Mouse (Mus musculus): Measurements from ENCODE around the gene Camk2g. TPM values are rescaled to one million over a fixed set of nuclear protein-coding genes. Genes with fewer than 3 reads are reported as not detected.

Camk2g gene
- total RNA-seq (2021), result 100 to 1,000 TPM; 162 to 163 TPM
- long read RNA-seq, experiment 1, transcript Camk2g-202 (20 exons, 3,604 nt), result major isoform, 66 of 178 reads
- long read RNA-seq, experiment 1, transcript Camk2g-203 (19 exons, 3,564 nt), result minor isoform, 27 of 178 reads
- long read RNA-seq, experiment 1, transcript Camk2g-201 (21 exons, 3,703 nt), result minor isoform, 5 of 178 reads
- long read RNA-seq, experiment 1, partial matches to known transcripts, result 9 of 178 reads
- long read RNA-seq, experiment 1, other reads (novel, unspliced or antisense), result 71 of 178 reads
- long read RNA-seq, experiment 2, transcript Camk2g-201 (21 exons, 3,703 nt), result minor isoform, 9 of 122 reads
- long read RNA-seq, experiment 2, transcript Camk2g-202 (20 exons, 3,604 nt), result major isoform, 48 of 122 reads
- long read RNA-seq, experiment 2, transcript Camk2g-203 (19 exons, 3,564 nt), result minor isoform, 14 of 122 reads
- long read RNA-seq, experiment 2, partial matches to known transcripts, result 9 of 122 reads
- long read RNA-seq, experiment 2, other reads (novel, unspliced or antisense), result 42 of 122 reads

- peak; percentile 93 for DNase-seq
- intact Hi-C loops (cut with DNase I), result loop anchor here (5.0 kb wide), 1 partner anchor 62 kb away; the partner anchor contains the start of gene Ndst2
- peak; percentile 43 for TF ChIP-seq CTCF (IDR thresholded peaks at IDR 0.05)
- Histone ChIP-seq H3K4me3 (peak within 1 kb of the TSS; percentile 96), H3K27ac (peak within 1 kb of the TSS; percentile 98)
These were observed at the start of gene Camk2g for GRCm38 (mm10) chr14:20793758-20794531. Gene Camk2g (minus strand): TSS chr14:20794088.

- intact Hi-C loops (cut with DNase I), result no loop called here
These were observed 48.7 kb upstream of the Camk2g start for GRCm38 (mm10) chr14:20842629-20843028.

GRCm38 (mm10) chr14:20841526-20841925, 47.6 kb upstream of the Camk2g start:
- no peak for DNase-seq
- intact Hi-C loops (cut with DNase I), result no loop called here
- Histone ChIP-seq H3K4me3 (peak overlapping the region; percentile 89), H3K27ac (peak overlapping the region; percentile 48)
- TF ChIP-seq CTCF (IDR thresholded peaks at IDR 0.05), result no peak

More at GRCm38 (mm10) chr14:20842629-20843028, 48.7 kb upstream of the Camk2g start:
- no peak for TF ChIP-seq CTCF (IDR thresholded peaks at IDR 0.05)
- Histone ChIP-seq H3K27ac (peak overlapping the region; percentile 48), H3K4me3 (peak overlapping the region; percentile 89)
- no peak for DNase-seq

GRCm38 (mm10) chr14:20837681-20838080, 43.8 kb upstream of the Camk2g start:
- peak overlapping the region; percentile 89 for H3K4me3 ChIP-seq
- no peak for DNase-seq
- peak overlapping the region; percentile 85 for H3K27ac ChIP-seq
- intact Hi-C loops (cut with DNase I), result loop anchor here (2.0 kb wide), 1 partner anchor 33 kb away; no protein-coding TSS in a partner anchor
- TF ChIP-seq CTCF (IDR thresholded peaks at IDR 0.05), result no peak

- TF ChIP-seq CTCF (IDR thresholded peaks at IDR 0.05), result no peak
- H3K4me3 ChIP-seq, result peak overlapping the region; percentile 89
- intact Hi-C loops (cut with DNase I), result loop anchor here (2.0 kb wide), 1 partner anchor 34 kb away; no protein-coding TSS in a partner anchor
- no peak for DNase-seq
- peak overlapping the region; percentile 85 for H3K27ac ChIP-seq
These were observed 43.1 kb upstream of the Camk2g start for GRCm38 (mm10) chr14:20836905-20837376.

GRCm38 (mm10) chr14:20836171-20836904, 42.5 kb upstream of the Camk2g start, which contains the start of gene Plau:
Gene Plau (plus strand): TSS chr14:20836660.
- DNase-seq, result peak; percentile 93
- intact Hi-C loops (cut with DNase I), result loop anchor here (2.0 kb wide), 1 partner anchor 34 kb away; no protein-coding TSS in a partner anchor
- Histone ChIP-seq H3K27ac (peak within 1 kb of the TSS; percentile 85), H3K4me3 (peak within 1 kb of the TSS; percentile 89)
- TF ChIP-seq CTCF (IDR thresholded peaks at IDR 0.05), result no peak

- Histone ChIP-seq H3K27ac (peak overlapping the region; percentile 38; the same call in 1 of the 2 replicates), H3K4me3 (no peak overlapping the region)
- intact Hi-C loops (cut with DNase I), result no loop called here
- peak; percentile 43 for DNase-seq
- no peak for TF ChIP-seq CTCF (IDR thresholded peaks at IDR 0.05)
These were observed 40.2 kb upstream of the Camk2g start for GRCm38 (mm10) chr14:20834136-20834535.

GRCm38 (mm10) chr14:20833525-20833924, 39.6 kb upstream of the Camk2g start:
- DNase-seq, result no peak
- Histone ChIP-seq H3K27ac (no peak overlapping the region), H3K4me3 (no peak overlapping the region)
- intact Hi-C loops (cut with DNase I), result no loop called here
- no peak for TF ChIP-seq CTCF (IDR thresholded peaks at IDR 0.05)

- TF ChIP-seq CTCF (IDR thresholded peaks at IDR 0.05), result no peak
- DNase-seq, result no peak
- H3K4me3 ChIP-seq, result no peak overlapping the region
- intact Hi-C loops (cut with DNase I), result no loop called here
- H3K27ac ChIP-seq, result peak overlapping the region; percentile 28
These were observed 38.0 kb upstream of the Camk2g start for GRCm38 (mm10) chr14:20831915-20832314.

GRCm38 (mm10) chr14:20831141-20831910, 37.4 kb upstream of the Camk2g start:
- peak overlapping the region; percentile 2 for H3K27ac ChIP-seq
- intact Hi-C loops (cut with DNase I), result no loop called here
- DNase-seq, result peak; percentile 66
- H3K4me3 ChIP-seq, result no peak overlapping the region
- no peak for TF ChIP-seq CTCF (IDR thresholded peaks at IDR 0.05)
